Mouse (Mus musculus): ENCODE measurements around the gene Ucn.
A peak's percentile ranks its signal among the peaks of the same experiment; 100 is the strongest.

Gene Ucn

DNA sequence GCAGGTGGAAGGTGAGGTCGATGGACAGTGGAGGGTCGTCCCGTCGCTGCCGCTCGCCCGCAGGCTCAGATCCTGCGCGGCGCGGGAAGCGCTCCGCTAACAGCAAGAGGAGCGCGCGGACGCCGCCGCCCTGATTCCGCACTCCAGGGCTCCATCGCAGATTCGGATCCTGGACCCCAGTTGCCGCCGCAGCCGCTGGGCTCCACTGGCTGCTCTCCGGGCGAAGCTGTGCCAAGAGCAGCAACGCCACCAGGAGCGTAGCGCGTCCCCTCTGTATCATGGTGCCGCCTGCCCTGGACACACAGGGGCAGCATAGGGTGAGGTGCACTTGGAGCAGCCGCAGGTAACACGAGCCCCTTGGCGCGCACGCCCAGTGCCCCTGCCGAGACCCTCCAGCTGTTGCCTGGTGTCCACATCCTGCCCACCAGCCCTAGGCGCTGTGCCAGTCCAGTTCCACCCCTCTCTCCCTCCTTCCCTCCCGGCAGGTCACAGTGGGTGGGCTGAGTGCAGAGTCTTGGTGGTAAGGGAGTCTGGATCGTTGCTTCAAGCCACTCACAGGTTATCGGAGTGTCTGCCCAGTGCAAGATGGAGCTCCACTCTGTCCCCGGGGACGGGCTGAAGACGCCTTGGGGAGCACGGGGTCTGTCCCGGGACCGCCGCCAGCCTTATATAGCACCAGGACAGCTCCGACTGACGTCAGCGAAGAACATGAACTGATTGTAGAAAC lies at the start of gene Ucn:
Gene Ucn (minus strand): TSS at position 589 of the 727 bp plus-strand sequence.
- no peak for DNase-seq (ENCODE audit: low spot score)

DNA sequence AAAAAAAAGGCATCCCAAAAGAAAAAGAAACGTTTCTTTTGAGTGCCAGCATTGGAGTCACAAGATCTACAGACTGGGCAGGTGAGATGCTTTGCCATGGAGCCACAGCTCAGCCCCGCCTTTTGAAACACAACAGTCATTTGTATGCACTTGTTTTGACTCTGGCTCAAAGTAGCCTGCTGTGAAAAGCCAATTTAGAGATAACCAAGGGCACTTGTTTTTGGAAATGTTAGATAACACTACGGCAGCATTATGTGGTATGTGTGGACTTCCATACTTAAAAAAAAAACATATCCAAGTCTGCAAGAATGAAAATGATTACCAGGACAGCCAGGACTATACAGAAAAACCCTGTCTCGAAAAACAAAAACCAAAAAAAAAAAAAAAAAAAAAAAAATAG lies 45.0 kb upstream of the Ucn start:
- DNase-seq (ENCODE audit: low spot score), result no peak

DNA sequence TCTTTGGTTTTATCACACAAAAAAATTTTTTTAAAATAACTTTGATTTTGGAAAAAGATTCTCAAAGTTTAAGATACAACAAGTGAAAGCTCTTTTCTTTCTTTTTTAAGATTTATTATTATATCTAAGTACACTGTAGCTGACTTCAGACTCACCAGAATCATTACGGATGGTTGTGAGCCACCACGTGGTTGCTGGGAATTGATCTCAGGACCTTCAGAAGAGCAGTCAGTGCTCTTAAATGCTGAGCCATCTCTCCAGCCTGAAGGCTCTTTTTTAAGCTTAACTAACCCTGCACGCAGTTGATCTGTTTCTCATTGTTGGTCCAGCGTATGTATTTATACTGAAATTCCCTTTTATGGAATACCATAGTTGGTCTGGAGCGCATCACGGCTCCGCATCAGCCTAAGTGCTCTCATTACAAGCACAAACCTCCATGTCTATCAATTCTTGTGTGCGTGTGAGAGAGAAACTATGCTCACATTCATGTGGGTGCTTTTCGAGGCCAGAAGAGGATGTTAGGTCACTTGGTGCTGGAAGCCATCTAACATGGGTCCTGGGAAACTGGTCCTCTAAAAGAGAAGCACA lies 42.6 kb upstream of the Ucn start:
- no peak for DNase-seq (ENCODE audit: low spot score)

DNA sequence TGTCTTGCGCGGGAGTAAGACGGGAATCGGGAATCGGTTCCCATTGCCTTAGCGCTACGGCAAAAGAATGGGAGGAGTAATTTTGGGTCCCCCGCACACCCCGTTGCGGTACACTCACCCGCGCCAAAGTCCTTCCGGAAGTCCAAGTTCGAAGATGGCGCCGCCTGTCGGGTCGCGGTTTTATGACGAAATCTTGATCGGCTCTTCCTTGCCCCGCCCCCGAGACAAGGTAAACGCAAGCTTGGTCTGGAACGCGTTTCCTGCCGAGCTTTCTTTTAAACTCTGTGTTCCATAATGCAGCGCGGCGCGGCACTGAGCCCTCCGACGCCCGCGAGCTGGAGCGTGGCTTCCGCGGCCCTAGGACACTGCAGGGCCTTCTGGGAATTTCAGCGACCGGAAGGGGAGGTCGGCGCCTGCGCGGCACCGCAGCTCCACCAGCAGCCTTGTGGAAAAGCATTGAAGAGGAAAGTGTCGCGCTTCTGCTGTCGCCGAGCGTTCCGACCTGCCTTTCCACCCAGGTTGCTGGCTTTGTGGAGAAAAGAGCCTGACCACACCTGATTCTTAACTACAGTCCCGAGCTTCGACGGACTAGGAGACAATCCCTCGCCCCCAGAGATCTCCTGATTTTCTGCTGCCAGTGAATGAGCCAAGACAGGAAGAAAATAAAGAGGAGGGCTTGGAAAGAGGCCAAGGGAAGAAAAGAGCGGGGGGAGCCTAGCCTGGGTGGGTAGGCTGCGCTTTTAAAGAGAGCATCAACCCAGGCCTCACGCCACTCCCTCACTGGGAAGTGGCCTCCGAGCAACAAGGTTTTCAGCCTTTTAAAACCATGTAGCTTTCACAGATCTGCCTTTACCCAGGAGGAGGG lies 41.4 kb upstream of the Ucn start, which contains the start of the genes Gm29609 and Gtf3c2:
Gene Gm29609 (minus strand): TSS at position 146 of the 865 bp plus-strand sequence.
Gene Gtf3c2 (minus strand): TSS at position 379 of the 865 bp plus-strand sequence.
- peak; percentile 89 for DNase-seq (ENCODE audit: low spot score)

DNA sequence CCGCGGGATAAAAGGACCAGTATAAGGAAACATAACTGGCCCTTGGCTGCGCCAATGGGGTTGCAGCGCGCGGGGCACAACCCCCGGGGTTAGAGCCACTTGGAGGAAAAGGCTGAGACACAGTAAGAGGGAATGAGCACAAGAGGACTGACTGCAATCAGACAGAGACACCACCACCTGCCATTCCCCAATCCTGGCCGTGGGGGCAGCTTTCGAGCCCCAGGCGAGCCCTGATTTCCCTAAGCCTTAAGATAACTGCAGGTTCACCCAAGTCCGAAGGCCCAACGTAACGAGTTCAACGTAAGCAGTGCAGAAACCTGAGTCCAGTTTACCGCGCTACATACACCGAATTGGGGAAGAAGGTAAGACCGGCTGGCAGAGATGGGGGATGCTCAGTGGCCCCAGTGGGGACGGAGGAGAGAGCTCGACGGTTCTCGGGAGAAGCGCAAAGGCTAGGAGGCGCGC lies 40.7 kb upstream of the Ucn start:
- no peak for DNase-seq (ENCODE audit: low spot score)

DNA sequence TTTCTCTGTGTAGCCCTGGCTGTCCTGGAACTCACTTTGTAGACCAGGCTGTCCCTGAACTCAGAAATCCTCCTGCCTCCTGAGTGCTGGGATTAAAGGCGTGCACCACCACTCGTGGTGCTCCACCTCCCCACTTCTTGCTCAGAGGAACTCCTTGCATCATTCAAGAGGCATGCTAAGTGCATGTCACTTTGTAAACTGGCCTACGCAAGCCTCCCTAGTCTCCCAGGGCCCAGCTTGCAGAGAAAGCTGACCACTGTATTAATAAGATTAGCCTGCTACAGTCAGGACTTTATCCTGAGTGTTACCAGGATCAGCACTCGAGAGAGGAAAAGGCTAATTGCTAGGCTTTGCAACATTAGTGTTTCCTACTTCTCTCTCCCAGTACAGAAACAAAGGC lies 30.0 kb upstream of the Ucn start:
- no peak for DNase-seq (ENCODE audit: low spot score)

DNA sequence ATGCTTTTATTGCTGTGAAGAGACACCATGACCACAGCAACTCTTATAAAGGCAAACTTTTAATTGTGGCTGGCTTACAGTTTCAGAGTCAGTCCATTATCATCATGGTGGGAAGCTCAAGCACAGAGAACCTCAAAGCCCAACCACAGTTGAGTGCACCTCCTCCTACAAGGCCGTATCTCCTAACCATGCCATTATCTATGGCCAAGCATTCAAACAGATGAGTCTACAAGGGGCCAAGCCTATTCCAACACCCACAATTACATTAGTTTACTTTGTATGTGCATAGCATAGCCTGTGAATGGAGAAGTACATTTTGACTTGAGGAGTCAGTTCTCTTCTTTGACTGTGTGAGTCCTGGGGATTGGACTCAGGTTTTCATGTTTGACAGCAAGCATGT lies 26.2 kb upstream of the Ucn start:
- DNase-seq (ENCODE audit: low spot score), result no peak

DNA sequence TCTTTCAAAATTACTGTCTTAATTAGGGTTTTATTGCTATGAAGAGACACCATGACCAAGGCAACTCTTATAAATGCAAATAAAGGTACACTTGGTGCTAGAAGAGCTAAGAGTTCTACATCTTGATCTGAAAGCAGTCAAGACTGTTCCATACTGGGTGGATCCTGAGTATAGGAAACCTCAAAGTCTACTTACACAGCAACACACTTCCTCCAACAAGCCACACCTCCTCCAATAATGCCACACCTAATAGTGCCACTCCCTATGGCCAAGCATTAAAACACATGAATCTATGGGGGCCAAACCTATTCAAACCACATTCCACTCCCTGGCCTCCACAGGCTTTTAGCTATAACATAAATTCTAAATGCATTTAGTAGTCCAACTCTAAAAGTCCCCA lies 23.8 kb upstream of the Ucn start:
- DNase-seq (ENCODE audit: low spot score), result no peak

DNA sequence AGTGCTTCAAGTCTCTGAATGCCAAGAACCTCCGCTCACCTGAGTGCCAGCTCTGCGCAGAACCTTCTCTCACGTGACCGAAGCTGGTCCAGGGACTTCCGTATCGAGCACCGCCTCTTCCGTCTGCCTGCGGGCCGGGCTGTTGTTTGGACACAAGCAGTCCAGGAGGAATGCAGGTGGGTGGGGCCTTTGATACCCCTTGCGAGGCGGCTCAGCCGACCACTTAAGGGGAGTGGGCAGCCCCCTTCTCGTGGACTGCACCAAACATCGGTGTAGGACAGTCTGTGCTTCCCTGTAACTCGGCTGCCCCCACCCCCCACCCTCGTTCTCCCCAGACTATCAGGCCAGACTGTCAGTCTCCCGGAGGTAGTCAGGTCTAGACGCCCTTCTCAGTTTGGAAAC lies 15.5 kb upstream of the Ucn start, which contains the start of gene Mpv17:
Gene Mpv17 (minus strand): TSS at position 100 of the 402 bp plus-strand sequence.
- peak; percentile 80 for DNase-seq (ENCODE audit: low spot score)

DNA sequence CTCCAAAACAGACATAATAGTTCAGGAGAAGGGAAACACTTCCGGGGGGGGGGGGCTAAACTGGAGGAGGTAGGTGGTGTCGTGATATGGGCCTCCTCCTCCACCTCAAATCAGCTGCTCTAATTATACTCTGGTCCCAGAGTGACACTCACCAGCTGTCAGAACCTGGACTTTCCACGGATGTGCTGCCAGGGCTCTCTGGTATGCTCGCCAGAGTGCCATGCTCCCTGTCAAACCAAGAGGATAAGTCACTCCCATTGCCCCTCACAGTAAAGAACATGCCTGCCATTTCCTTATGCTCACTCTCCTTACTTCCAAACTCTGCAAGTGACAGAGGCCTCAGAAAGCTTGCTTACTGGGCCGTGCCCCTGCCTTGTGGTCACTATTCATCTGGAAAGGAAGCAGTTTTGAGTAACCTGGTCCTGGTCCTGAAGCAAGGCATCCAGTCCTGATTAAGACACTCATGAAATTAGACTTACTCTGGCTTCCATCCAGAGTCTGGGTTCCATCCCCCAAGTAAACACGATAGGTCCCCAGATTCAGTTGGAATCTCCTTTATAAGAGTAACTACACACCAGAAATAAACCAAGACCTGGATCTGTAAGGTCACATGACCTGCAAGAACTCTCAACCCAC lies 15.0 kb upstream of the Ucn start:
- no peak for DNase-seq (ENCODE audit: low spot score)

DNA sequence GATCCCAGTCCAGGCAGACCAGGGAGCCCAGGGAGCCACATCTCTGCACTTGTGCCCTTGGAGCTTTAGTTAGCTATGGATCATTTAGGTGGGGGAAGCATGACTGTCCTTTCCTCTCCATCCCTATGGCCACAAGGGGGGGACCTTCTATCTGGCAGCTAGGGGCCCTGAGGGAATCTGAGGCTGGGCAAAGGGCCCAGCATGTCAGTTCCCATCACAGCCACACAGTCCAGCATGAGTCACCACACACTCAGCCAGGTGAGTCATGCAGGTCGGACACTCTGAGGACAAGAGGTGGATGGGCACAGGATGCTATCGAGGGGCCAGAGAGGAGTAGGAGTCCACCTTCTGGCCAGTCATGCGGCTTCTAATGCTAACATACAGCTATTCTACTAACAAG lies 13.1 kb upstream of the Ucn start:
- DNase-seq (ENCODE audit: low spot score), result no peak

DNA sequence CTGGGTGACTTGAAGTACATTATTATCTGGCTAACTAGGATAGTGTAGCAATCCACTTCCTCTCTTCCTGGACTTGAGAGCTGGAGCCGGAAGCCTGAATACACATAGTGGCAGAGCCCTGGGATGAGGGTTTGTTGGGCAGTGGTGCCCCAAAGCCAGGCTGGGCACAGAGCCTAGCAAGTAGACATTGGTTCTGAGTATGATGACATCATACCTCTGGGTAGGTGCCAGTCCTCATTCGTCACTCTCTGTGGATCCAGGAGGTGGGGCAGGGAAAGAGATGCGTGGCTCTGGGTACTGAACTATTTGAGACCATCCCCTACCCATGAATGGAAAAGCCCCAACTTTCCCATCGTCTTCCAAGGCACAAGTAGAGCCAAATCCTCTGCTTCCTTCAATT lies 11.2 kb upstream of the Ucn start:
- DNase-seq (ENCODE audit: low spot score), result no peak

DNA sequence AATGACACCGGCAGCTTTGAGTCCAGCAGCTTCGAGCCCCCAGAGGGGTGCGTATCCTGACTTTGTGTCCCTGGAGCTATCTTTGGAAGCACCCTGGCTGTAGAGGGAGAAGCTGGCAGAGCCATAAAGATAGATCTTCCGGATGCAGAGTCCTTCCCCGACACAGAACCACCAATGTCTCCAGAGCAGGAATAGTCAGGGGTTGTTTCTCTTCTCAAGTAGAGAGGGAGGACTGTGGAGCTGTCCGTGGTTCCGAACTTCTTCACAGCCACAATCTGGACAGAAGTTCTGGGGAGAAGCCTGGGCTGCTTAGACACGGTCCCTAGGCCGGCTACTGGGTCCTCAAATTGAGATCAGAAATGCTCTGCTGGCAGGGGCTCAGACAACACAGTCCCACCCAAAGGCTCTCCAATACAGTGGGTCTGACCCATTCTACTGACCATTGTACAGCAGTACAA lies 368 bp upstream of the Ucn start:
- no peak for DNase-seq (ENCODE audit: low spot score)

DNA sequence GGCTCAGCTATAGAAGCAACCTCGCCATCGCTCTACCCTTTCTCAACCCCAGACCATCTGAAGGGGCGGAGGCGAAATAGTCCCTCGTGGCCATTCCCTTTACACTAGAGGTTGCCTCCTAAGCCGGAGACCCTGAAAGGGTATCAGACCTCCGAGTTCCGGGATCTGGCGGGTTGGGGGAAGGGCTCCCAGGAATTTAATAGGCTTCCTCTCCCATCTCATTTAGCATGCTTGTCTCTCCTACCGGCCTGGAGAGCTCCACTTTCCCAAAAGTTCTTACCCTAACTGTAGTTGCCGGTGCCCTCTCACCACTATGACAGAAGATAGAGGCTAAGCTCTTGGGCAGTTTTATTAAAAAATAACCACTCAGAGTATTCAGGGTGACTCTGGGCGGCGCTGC lies 971 bp downstream of the Ucn start:
- DNase-seq (ENCODE audit: low spot score), result no peak

DNA sequence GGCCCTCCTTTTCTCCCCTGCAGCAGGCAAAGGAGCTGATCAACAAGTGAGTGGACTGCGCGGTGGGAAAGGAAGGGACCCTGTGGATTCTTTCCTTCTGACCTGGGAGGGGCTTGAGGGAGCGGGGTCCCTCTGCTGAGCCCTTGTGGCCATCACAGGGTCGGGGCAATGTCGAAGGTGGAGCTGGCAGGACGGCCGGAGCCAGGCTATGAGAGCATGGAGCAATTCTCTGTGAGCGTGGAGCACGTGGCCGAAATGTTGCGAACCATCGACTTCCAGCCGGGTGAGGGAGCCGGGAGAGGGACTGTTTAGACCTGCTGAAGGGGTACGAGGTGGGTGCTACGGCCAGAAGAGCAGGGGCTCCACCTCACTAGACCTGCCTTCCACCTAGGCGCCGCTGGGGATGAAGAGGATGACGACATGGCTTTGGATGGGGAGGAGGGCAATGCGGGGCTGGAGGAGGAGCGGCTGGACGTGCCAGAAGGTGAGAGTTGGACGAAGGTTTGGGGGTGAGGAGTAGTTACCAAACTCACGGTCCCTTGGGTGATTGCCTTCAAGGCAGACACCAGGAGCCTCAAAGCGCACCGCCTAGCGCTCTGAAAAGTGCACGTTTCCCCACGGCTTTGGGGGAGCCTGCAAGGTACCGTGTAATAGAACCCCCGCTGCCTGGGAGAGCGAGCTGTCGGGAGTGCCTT lies 1.8 kb downstream of the Ucn start:
- DNase-seq (ENCODE audit: low spot score), result no peak

DNA sequence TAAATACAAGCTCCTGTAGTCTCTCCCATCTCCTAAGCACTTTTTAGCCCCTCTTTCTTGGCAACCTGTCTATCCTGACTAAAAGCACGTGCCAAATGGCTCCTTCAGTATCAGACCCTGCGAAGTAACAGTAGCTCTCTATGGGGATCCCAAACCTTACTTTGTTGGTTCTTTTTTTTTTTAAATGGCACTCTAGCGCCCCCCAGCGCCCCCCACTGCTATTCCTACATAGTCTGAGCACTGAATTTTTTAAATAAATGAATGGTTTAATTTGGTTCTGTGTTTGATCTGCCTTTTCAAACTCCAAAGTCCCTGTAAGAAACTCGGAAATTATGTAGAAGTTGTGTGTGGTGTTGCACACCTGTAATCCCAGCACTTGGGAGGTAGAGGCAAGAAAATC lies 12.6 kb downstream of the Ucn start:
- DNase-seq (ENCODE audit: low spot score), result no peak

DNA sequence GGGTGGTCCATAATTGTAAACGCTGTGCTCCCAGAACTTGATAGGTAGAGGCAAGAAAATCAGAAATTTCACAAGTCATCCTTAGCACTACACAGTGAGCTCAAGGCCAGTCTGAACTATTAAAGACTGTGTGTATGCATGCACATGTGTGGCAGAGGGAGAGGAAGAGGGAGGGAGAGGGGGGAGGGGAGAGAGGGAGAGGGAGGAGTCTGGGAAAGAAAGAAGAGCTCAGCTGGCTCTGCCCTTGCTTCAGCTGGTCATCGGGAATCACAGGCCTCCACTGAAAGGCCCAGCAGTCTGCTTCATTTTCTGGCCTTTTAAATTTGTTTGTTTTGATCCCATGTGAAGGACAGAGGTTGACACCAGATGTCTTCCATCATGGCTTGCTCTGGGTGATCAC lies 15.1 kb downstream of the Ucn start:
- no peak for DNase-seq (ENCODE audit: low spot score)

DNA sequence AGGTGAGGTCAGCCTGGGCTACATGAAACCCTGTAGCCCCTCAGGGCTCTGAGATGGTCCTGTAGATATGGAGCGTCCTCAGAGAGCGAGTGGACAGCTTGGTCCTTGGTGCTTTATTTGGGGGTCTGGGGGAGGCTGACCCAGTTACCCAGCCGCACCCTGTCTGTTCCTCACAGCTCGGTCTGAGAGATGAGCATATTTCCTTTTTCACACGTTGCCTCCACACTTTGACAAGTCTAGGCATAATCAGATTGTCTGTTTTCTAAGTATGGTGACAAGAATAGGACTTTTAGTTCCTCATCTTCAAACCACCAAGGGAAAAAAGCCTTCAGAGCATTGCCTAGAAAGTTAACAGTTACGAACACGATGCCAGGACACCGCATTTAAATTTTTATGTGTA lies 17.5 kb downstream of the Ucn start:
- DNase-seq (ENCODE audit: low spot score), result no peak

DNA sequence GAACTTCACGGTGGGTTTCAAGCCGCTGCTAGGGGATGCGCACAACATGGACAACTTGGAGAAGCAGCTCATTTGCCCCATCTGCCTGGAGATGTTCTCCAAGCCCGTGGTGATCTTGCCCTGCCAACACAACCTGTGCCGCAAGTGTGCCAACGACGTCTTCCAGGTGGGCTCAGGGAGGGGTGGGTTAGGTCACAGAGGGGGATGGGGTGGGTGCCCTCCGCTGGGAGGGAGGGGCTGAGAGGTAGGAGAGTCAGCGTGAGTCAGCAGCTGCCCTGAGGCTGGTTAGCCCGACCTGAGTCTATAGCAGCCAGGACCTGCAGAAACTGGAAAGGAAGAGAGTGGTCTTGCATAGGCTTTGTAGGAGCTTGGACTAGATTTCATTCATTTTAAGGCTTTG lies 21.7 kb downstream of the Ucn start:
- no peak for DNase-seq (ENCODE audit: low spot score)

DNA sequence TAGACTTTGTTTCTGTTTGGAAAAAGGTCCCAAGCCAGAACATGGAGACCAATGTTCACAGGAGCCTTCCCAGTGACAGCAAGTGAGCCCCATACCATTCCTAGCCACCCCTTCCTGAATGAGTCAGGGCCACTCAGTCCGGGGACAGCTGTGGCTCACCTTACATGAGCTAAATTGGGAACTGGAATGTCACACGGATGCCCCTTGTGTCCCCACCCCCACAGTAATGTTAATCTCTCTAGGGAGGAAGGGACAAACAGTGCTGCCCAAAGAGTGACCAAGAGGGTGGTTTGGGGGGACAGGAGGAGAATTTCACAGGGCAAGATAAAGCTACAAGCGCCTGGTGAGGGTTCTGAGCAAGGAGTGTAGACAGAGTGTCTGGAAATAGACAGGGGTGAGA lies 22.3 kb downstream of the Ucn start, which contains the start of gene Trim54:
Gene Trim54 (plus strand): TSS at position 359 of the 400 bp plus-strand sequence.
- DNase-seq (ENCODE audit: low spot score), result no peak

DNA sequence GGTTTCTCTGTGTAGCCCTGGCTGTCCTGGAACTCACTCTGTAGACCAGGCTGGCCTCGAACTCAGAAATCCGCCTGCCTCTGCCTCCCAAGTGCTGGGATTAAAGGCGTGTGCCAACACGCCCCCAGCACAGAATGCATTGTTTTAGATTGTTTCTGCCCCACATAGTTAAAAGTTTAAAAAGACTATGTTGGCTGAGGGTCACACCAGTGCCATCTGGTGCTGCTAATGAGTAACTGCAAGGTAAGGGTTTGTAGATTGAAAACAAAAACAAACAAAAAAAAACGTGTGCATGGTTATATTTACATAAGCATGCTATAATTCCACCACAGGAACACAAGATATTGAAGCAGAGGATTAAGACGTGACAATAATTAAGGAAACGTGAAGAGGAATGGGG lies 27.8 kb downstream of the Ucn start:
- no peak for DNase-seq (ENCODE audit: low spot score)
